Mouse (Mus musculus) retina, adult 2 months (tissue): ENCODE data around the gene Tex52.

Experiments
- DNase-seq: peaks from one replicate; pipeline ENCODE4 v3.0.0-alpha.2; 2012; ENCODE audit warnings: low read depth, low spot score

The Tex52 gene

DNA sequence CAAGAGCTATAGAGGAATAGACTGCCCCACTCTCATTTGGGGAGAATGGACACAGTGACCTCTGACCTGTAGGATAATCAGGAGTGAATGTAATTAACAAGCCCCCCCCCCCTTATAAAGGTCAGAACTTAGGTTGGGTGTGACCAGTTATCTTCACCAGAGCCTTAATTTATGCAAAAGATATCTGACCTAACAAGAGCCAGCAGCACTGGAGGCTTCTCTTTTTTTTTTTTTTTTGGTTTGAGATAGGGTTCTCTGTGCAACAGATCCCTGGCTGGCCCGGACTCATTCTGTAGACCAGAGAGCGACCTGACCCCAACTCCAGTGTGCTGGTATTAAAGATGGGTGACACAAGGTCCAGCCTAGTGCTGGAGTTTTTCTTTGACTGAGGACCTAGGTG lies 54.0 kb downstream of the Tex52 start:
- no peak for DNase-seq

DNA sequence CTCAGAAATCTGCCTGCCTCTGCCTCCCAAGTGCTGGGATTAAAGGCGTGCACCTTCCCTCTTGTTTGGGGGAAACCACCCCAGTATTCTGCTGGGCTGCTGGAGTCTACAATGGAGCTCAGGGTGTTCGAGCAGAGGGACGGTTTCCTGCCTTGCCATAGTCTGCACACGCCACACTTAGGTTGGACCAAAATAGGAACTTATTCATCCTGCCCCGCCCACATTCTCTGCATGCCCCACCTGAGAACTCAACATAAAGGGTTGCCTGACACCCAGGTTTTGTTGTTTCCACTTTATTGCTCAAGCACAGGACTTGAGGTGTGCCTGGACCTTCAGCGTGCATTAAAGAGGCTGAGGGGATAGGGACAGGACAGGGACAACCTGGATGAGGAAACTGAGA lies 54.6 kb downstream of the Tex52 start:
- no peak for DNase-seq

GRCm38 (mm10) chr6:128432356-128432915 lies 57.2 kb downstream of the Tex52 start:
- no peak for DNase-seq

GRCm38 (mm10) chr6:128433566-128433965 lies 58.3 kb downstream of the Tex52 start:
- no peak for DNase-seq
